Mouse (Mus musculus): ENCODE data around the gene Abr. TPM values are rescaled to one million over a fixed set of nuclear protein-coding genes. Genes with fewer than 3 reads are reported as not detected.
A peak's percentile ranks its signal among the peaks of the same experiment; 100 is the strongest.

The Abr gene
- polyA plus RNA-seq, 1 experiment, result 30.6 TPM

- H3K4me1 ChIP-seq (ENCODE audit: control insufficient read depth, insufficient read depth, low read length), result peaks cover 3% of the 10 kb centered on the region
- H3K4me3 ChIP-seq (ENCODE audit: low read depth, low read length), result no peak overlapping the region
- H3K9me3 ChIP-seq (replicated peaks; ENCODE audit: control insufficient read depth, insufficient read depth, low read length, poor library complexity, severe bottlenecking), result no peaks in the 10 kb centered on the region
- no peaks in the 10 kb centered on the region for H3K27me3 ChIP-seq (ENCODE audit: control insufficient read depth, insufficient read depth, low read length, poor library complexity, severe bottlenecking)
- no peak overlapping the region for H3K27ac ChIP-seq (ENCODE audit: insufficient read depth, low read length)
- H3K36me3 ChIP-seq (ENCODE audit: control insufficient read depth, insufficient read depth, low read length, poor library complexity, severe bottlenecking), result no peaks in the 10 kb centered on the region
- no peak overlapping the region for H3K9ac ChIP-seq (ENCODE audit: low read depth, poor library complexity, severe bottlenecking)
- TF ChIP-seq EP300 (IDR thresholded peaks at IDR 0.05; ENCODE audit: insufficient read depth, low read depth, low read length), result no peak
- TF ChIP-seq CTCF (IDR thresholded peaks at IDR 0.05; ENCODE audit: low read depth, low read length), result no peak
- no peak for TF ChIP-seq POLR2A (IDR thresholded peaks at IDR 0.05; ENCODE audit: insufficient read depth, low read length)
These were observed 73.9 kb downstream of the Abr start for GRCm38 (mm10) chr11:76548153-76548721.

DNA sequence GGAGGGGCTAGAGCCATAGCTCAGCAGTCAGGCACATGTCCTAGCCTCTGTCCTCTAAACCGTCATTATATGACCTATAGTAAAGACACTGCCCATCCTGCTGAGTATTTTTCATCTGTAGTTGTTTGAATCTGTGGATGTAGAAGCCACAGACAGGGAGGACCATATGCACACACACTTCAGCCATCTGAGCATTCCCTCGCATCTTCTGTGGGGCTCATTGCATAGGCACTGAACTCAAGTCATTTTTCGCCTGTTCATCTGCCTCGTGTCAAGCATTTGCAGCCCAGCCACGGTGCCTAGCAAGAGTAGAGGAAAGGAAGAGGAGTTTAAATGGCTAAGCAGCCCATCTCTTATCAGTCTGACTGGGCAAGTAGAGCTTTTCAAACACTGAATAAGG, 74.7 kb downstream of the Abr start:
- H3K36me3 ChIP-seq (ENCODE audit: control insufficient read depth, insufficient read depth, low read length, poor library complexity, severe bottlenecking), result no peaks in the 10 kb centered on the region
- no peak overlapping the region for H3K9ac ChIP-seq (ENCODE audit: low read depth, poor library complexity, severe bottlenecking)
- H3K4me1 ChIP-seq (ENCODE audit: control insufficient read depth, insufficient read depth, low read length), result peaks cover 3% of the 10 kb centered on the region
- H3K27me3 ChIP-seq (ENCODE audit: control insufficient read depth, insufficient read depth, low read length, poor library complexity, severe bottlenecking), result no peaks in the 10 kb centered on the region
- H3K9me3 ChIP-seq (replicated peaks; ENCODE audit: control insufficient read depth, insufficient read depth, low read length, poor library complexity, severe bottlenecking), result no peaks in the 10 kb centered on the region
- TF ChIP-seq POLR2A (IDR thresholded peaks at IDR 0.05; ENCODE audit: insufficient read depth, low read length), result no peak
- no peak for TF ChIP-seq EP300 (IDR thresholded peaks at IDR 0.05; ENCODE audit: insufficient read depth, low read depth, low read length)
- no peak for TF ChIP-seq CTCF (IDR thresholded peaks at IDR 0.05; ENCODE audit: low read depth, low read length)
- H3K27ac ChIP-seq (ENCODE audit: insufficient read depth, low read length), result no peak overlapping the region
- no peak overlapping the region for H3K4me3 ChIP-seq (ENCODE audit: low read depth, low read length)

DNA sequence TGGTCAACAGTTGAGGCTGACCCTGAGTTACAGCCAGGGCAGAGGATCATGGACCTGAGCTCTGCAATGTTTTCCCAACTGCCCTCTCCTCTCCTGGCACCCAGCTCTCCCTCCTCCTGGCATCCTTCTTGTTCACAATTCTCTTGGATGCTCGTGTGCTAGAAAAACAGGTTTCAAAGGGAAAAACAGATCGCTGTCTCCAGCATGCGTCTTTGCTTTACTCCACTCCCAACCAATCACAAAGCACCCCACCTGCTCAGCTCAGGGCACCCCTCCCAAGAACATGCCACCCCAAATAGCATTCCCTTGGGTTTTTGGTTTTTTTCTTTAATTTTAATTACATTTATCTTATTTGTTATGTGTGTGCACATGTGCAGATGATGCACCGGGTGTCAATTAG, 75.7 kb downstream of the Abr start:
- Histone ChIP-seq H3K4me1 (ENCODE audit: control insufficient read depth, insufficient read depth, low read length) (peaks cover 3% of the 10 kb centered on the region), H3K4me3 (ENCODE audit: low read depth, low read length) (no peak overlapping the region), H3K27ac (ENCODE audit: insufficient read depth, low read length) (no peak overlapping the region), H3K9me3 (replicated peaks; ENCODE audit: control insufficient read depth, insufficient read depth, low read length, poor library complexity, severe bottlenecking) (no peaks in the 10 kb centered on the region), H3K36me3 (ENCODE audit: control insufficient read depth, insufficient read depth, low read length, poor library complexity, severe bottlenecking) (no peaks in the 10 kb centered on the region), H3K9ac (ENCODE audit: low read depth, poor library complexity, severe bottlenecking) (no peak overlapping the region), H3K27me3 (ENCODE audit: control insufficient read depth, insufficient read depth, low read length, poor library complexity, severe bottlenecking) (no peaks in the 10 kb centered on the region)
- TF ChIP-seq POLR2A (IDR thresholded peaks at IDR 0.05; ENCODE audit: insufficient read depth, low read length), result no peak
- no peak for TF ChIP-seq EP300 (IDR thresholded peaks at IDR 0.05; ENCODE audit: insufficient read depth, low read depth, low read length)
- no peak for TF ChIP-seq CTCF (IDR thresholded peaks at IDR 0.05; ENCODE audit: low read depth, low read length)

DNA sequence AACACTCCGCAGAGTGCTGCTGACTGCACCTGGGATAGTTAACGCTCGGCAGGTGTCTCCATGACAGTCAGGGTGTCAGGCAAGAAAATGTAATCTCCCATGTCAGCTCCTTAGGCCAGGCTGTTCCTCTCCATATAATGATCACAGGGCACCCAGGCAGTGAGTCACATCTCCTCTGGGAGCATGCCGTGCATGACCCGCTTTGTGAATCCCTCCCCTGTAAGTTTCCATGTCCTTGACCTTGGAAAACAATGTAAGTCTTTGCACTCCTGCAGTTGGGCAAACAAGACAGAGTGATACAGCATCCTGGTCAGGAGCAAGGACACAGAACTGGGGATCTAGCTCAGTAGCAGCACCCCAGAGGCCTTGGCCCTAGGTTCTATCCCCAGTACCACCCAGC, 78.8 kb downstream of the Abr start:
- Histone ChIP-seq H3K9ac (ENCODE audit: low read depth, poor library complexity, severe bottlenecking) (no peak overlapping the region), H3K27me3 (ENCODE audit: control insufficient read depth, insufficient read depth, low read length, poor library complexity, severe bottlenecking) (no peaks in the 10 kb centered on the region), H3K4me1 (ENCODE audit: control insufficient read depth, insufficient read depth, low read length) (peaks cover 3% of the 10 kb centered on the region), H3K27ac (ENCODE audit: insufficient read depth, low read length) (no peak overlapping the region), H3K4me3 (ENCODE audit: low read depth, low read length) (no peak overlapping the region), H3K36me3 (ENCODE audit: control insufficient read depth, insufficient read depth, low read length, poor library complexity, severe bottlenecking) (no peaks in the 10 kb centered on the region), H3K9me3 (replicated peaks; ENCODE audit: control insufficient read depth, insufficient read depth, low read length, poor library complexity, severe bottlenecking) (no peaks in the 10 kb centered on the region)
- TF ChIP-seq POLR2A (IDR thresholded peaks at IDR 0.05; ENCODE audit: insufficient read depth, low read length), result no peak
- no peak for TF ChIP-seq CTCF (IDR thresholded peaks at IDR 0.05; ENCODE audit: low read depth, low read length)
- TF ChIP-seq EP300 (IDR thresholded peaks at IDR 0.05; ENCODE audit: insufficient read depth, low read depth, low read length), result no peak

DNA sequence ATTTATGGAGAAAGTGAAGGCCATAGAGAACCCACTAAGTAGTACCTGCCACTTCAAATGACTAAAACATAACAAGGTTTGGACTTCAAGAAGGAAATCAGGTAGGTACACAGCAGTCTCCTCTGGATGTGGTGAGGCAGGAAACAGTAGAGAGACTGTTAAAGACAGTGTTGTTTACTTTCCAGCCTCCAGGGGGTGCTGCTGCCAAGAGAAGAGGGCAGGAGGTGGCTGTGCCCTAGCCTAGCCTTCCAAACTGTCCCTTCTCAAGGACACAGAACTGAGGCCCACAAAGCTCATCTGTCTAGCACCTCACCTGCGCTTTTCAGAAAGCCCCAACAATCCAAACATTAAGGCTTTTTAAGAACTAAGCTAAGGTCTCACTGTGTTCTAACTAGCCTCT, 81.1 kb downstream of the Abr start:
- H3K27ac ChIP-seq (ENCODE audit: insufficient read depth, low read length), result no peak overlapping the region
- H3K27me3 ChIP-seq (ENCODE audit: control insufficient read depth, insufficient read depth, low read length, poor library complexity, severe bottlenecking), result no peaks in the 10 kb centered on the region
- no peak overlapping the region for H3K4me3 ChIP-seq (ENCODE audit: low read depth, low read length)
- no peaks in the 10 kb centered on the region for H3K36me3 ChIP-seq (ENCODE audit: control insufficient read depth, insufficient read depth, low read length, poor library complexity, severe bottlenecking)
- TF ChIP-seq EP300 (IDR thresholded peaks at IDR 0.05; ENCODE audit: insufficient read depth, low read depth, low read length) (no peak), POLR2A (IDR thresholded peaks at IDR 0.05; ENCODE audit: insufficient read depth, low read length) (no peak), CTCF (IDR thresholded peaks at IDR 0.05; ENCODE audit: low read depth, low read length) (peak; percentile 91)
- H3K9me3 ChIP-seq (replicated peaks; ENCODE audit: control insufficient read depth, insufficient read depth, low read length, poor library complexity, severe bottlenecking), result no peaks in the 10 kb centered on the region
- peaks cover 3% of the 10 kb centered on the region for H3K4me1 ChIP-seq (ENCODE audit: control insufficient read depth, insufficient read depth, low read length)
- no peak overlapping the region for H3K9ac ChIP-seq (ENCODE audit: low read depth, poor library complexity, severe bottlenecking)

- Histone ChIP-seq H3K27me3 (ENCODE audit: control insufficient read depth, insufficient read depth, low read length, poor library complexity, severe bottlenecking) (no peaks in the 10 kb centered on the region), H3K36me3 (ENCODE audit: control insufficient read depth, insufficient read depth, low read length, poor library complexity, severe bottlenecking) (no peaks in the 10 kb centered on the region), H3K4me3 (ENCODE audit: low read depth, low read length) (no peak overlapping the region), H3K9me3 (replicated peaks; ENCODE audit: control insufficient read depth, insufficient read depth, low read length, poor library complexity, severe bottlenecking) (no peaks in the 10 kb centered on the region), H3K4me1 (ENCODE audit: control insufficient read depth, insufficient read depth, low read length) (no peaks in the 10 kb centered on the region), H3K9ac (ENCODE audit: low read depth, poor library complexity, severe bottlenecking) (no peak overlapping the region), H3K27ac (ENCODE audit: insufficient read depth, low read length) (no peak overlapping the region)
- TF ChIP-seq EP300 (IDR thresholded peaks at IDR 0.05; ENCODE audit: insufficient read depth, low read depth, low read length) (no peak), POLR2A (IDR thresholded peaks at IDR 0.05; ENCODE audit: insufficient read depth, low read length) (no peak), CTCF (IDR thresholded peaks at IDR 0.05; ENCODE audit: low read depth, low read length) (no peak)
These were observed 84.7 kb downstream of the Abr start for GRCm38 (mm10) chr11:76537401-76537800.
